7 mouse cellular contexts compared by ENCODE assay signal in the genomic region with DNA sequence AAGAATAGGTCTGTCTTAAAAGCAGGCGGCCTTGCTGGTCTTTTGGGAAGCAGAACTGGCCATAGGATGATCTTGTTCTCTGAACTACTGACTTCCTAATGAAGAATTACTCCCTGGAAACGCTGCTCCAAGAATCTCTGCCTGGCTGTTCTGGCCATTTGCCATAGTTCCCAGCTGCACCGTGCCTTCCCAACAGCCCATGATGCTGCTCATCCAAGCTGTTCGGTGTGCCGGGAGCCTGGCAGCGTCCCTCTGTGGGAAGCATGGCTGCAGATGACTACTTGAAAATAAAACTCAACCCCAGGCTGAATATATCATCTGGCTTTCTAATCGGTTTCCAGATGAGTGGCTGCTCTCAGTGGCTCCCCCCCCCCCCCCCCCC.
DNase-seq lines count a peak whose midpoint lies in the region; ATAC-seq lines count a peak whose summit lies in the region.

No protein-coding gene starts in this region.

- no peak overlapping the region for H3K9ac ChIP-seq in lung, embryonic 15.5 days
- no peak overlapping the region for H3K9ac ChIP-seq in stomach, embryonic 14.5 days (replicated peaks; ENCODE audit: low read depth, low read length)

- DNase-seq in urinary bladder, postnatal 14 days (ENCODE audit: low spot score), result peak; percentile 9
- DNase-seq in urinary bladder, adult 18-20 months (ENCODE audit: low spot score in 2 of 2), result no peak
- peak; percentile 63 for DNase-seq in kidney, postnatal 10 days
- no peak for DNase-seq in c-Kit-positive CD71-positive TER-119-positive erythroid progenitor cells, embryonic 14.5 days (ENCODE audit: low spot score)

- peak; percentile 29; the same call in 1 of the 2 replicates for ATAC-seq in frontal cortex, adult (ENCODE audit: low TSS enrichment)
- ATAC-seq in lung, embryonic 15.5 days (ENCODE audit: borderline replicate concordance, extremely low read depth, low FRiP score, low TSS enrichment), result peak; percentile 80
- ATAC-seq in stomach, embryonic 14.5 days (ENCODE audit: insufficient number of reproducible peaks, insufficient read depth, low FRiP score, low read depth), result peak; percentile 59; the same call in 1 of the 2 replicates

- H3K9me3 ChIP-seq in lung, embryonic 15.5 days, result no peaks in the 10 kb centered on the region
- no peaks in the 10 kb centered on the region for H3K9me3 ChIP-seq in stomach, embryonic 14.5 days (ENCODE audit: control insufficient read depth, low read depth, low read length)

- H3K4me2 ChIP-seq in lung, embryonic 15.5 days, result no peak overlapping the region
- H3K4me2 ChIP-seq in stomach, embryonic 14.5 days (replicated peaks; ENCODE audit: low read depth, low read length), result no peak overlapping the region

- H3K27me3 ChIP-seq in lung, embryonic 15.5 days, result no peaks in the 10 kb centered on the region
- no peaks in the 10 kb centered on the region for H3K27me3 ChIP-seq in stomach, embryonic 14.5 days (ENCODE audit: control insufficient read depth, insufficient read depth, low read length)

- no peak overlapping the region for H3K4me3 ChIP-seq in lung, embryonic 15.5 days
- H3K4me3 ChIP-seq in stomach, embryonic 14.5 days (ENCODE audit: low read depth, low read length), result no peak overlapping the region

- H3K36me3 ChIP-seq in lung, embryonic 15.5 days, result no peaks in the 10 kb centered on the region
- no peaks in the 10 kb centered on the region for H3K36me3 ChIP-seq in stomach, embryonic 14.5 days (ENCODE audit: control insufficient read depth, insufficient read depth, low read length)

- H3K27ac ChIP-seq in lung, embryonic 15.5 days, result no peak overlapping the region
- peak overlapping the region; percentile 44; the same call in 1 of the 2 replicates for H3K27ac ChIP-seq in stomach, embryonic 14.5 days (ENCODE audit: low read length)

- H3K4me1 ChIP-seq in lung, embryonic 15.5 days, result peaks cover 15% of the 10 kb centered on the region
- H3K4me1 ChIP-seq in stomach, embryonic 14.5 days (ENCODE audit: control insufficient read depth, insufficient read depth, low read length), result peaks cover 14% of the 10 kb centered on the region; the same call in 1 of the 2 replicates

- 31% methylated on average over 7 of the region's 7 CpGs for WGBS in lung, embryonic 15.5 days
- 43% methylated on average over 7 of the region's 7 CpGs for WGBS in stomach, embryonic 14.5 days

Comparison
In these comparisons a context has a peak if more than half of its experiments do, and no peak if none do; other contexts are left out.
1. DNase-seq: peak in urinary bladder, postnatal 14 days (single experiment) and kidney, postnatal 10 days (single experiment); none in urinary bladder, adult 18-20 months (0 of 2) and c-Kit-positive CD71-positive TER-119-positive erythroid progenitor cells, embryonic 14.5 days (single experiment).
2. ATAC-seq: peak in every context shown above with its lines; median percentile 80 in lung, embryonic 15.5 days; 59 in stomach, embryonic 14.5 days; 29 in frontal cortex, adult.